Mouse (Mus musculus) small intestine, adult 2 months (tissue): ENCODE results near the gene Strn3.

Experiments
- CTCF ChIP-seq: fragments of 200-500 bp; IDR thresholded peaks from 2 replicates; pipeline ENCODE4 v1.5.1; 2012; ENCODE audit warnings: low read depth, mild to moderate bottlenecking, control low read depth, inconsistent platforms, low read length, moderate library complexity, mixed read lengths; ENCODE audit not compliant: insufficient replicate concordance, insufficient read length; ENCODE audit errors: extremely low read depth
- POLR2A ChIP-seq: fragments of 200-500 bp; IDR thresholded peaks from 2 replicates; pipeline ENCODE4 v1.6.1; 2012; ENCODE audit warnings: low read depth, mild to moderate bottlenecking, control low read depth, inconsistent platforms, low read length, moderate library complexity

DNA sequence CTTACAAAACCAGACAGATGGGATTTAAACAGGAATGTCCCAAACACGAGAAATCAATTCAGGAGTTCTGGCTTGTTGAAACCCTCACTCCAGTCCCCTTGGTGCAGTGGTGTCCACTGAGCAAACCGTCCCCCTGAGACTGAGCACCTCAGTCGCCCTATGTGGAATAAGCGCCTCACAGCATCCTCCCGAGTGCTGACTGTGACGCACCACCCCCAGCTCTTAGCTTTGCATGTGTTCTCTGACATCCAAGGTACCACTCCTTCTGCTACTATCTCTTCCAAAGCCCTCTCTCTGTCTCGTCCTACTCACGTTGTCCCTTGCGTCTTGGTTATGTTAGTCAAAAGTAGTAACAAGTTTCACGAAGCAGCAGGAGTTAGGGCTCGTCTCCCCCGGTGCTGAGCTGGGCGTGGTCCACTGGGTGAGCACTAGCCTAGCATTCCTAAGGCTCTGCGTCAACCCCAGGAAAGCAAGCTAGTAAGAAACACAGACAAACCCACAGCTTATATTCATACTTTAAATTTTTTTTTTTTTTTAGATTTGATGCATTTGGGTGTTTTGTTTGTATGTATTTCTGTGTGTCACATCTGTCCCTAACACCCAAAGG lies 43.0 kb upstream of the Strn3 start:
- TF ChIP-seq POLR2A (no peak), CTCF (no peak)
